Mouse (Mus musculus): Measurements from ENCODE around the gene Tmem253. TPM values are rescaled to one million over a fixed set of nuclear protein-coding genes. Genes with fewer than 3 reads are reported as not detected.

The Tmem253 gene
- polyA plus RNA-seq, 1 experiment, result not detected

- WGBS, result 44% methylated on average over 7 of the region's 7 CpGs
- H3K4me1 ChIP-seq (ENCODE audit: control insufficient read depth, insufficient read depth, low read length), result peaks cover 49% of the 10 kb centered on the region
- H3K27ac ChIP-seq (ENCODE audit: insufficient read depth, low read depth, low read length), result peak overlapping the region; percentile 96
- TF ChIP-seq CTCF (IDR thresholded peaks at IDR 0.05; ENCODE audit: insufficient read depth, low read depth, low read length) (no peak), POLR2A (IDR thresholded peaks at IDR 0.05; ENCODE audit: insufficient read depth, low read depth, low read length) (no peak)
- H3K4me3 ChIP-seq (ENCODE audit: insufficient read depth, low read depth, low read length), result no peak overlapping the region
Observed at GRCm38 (mm10) chr14:52005141-52005540, 10.3 kb upstream of the Tmem253 start.

- 44% methylated on average over 6 of the region's 6 CpGs for WGBS
- no peak overlapping the region for H3K27ac ChIP-seq (ENCODE audit: insufficient read depth, low read depth, low read length)
Observed at GRCm38 (mm10) chr14:52005616-52006015, 9.8 kb upstream of the Tmem253 start.

GRCm38 (mm10) chr14:52006241-52006640 lies 9.2 kb upstream of the Tmem253 start:
- TF ChIP-seq CTCF (IDR thresholded peaks at IDR 0.05; ENCODE audit: insufficient read depth, low read depth, low read length), result peak; percentile 39; the same call in 1 of the 2 replicates
- no peak for TF ChIP-seq POLR2A (IDR thresholded peaks at IDR 0.05; ENCODE audit: insufficient read depth, low read depth, low read length)
- peaks cover 56% of the 10 kb centered on the region for H3K4me1 ChIP-seq (ENCODE audit: control insufficient read depth, insufficient read depth, low read length)
- 68% methylated on average over 8 of the region's 8 CpGs for WGBS
- H3K4me3 ChIP-seq (ENCODE audit: insufficient read depth, low read depth, low read length), result no peak overlapping the region
- H3K27ac ChIP-seq (ENCODE audit: insufficient read depth, low read depth, low read length), result no peak overlapping the region

More at GRCm38 (mm10) chr14:52005616-52006015, 9.8 kb upstream of the Tmem253 start:
- no peak overlapping the region for H3K4me3 ChIP-seq (ENCODE audit: insufficient read depth, low read depth, low read length)
- TF ChIP-seq CTCF (IDR thresholded peaks at IDR 0.05; ENCODE audit: insufficient read depth, low read depth, low read length) (no peak), POLR2A (IDR thresholded peaks at IDR 0.05; ENCODE audit: insufficient read depth, low read depth, low read length) (no peak)
- H3K4me1 ChIP-seq (ENCODE audit: control insufficient read depth, insufficient read depth, low read length), result peaks cover 54% of the 10 kb centered on the region

- Histone ChIP-seq H3K4me1 (ENCODE audit: control insufficient read depth, insufficient read depth, low read length) (peaks cover 56% of the 10 kb centered on the region), H3K27ac (ENCODE audit: insufficient read depth, low read depth, low read length) (no peak overlapping the region), H3K4me3 (ENCODE audit: insufficient read depth, low read depth, low read length) (no peak overlapping the region)
- TF ChIP-seq CTCF (IDR thresholded peaks at IDR 0.05; ENCODE audit: insufficient read depth, low read depth, low read length) (no peak), POLR2A (IDR thresholded peaks at IDR 0.05; ENCODE audit: insufficient read depth, low read depth, low read length) (no peak)
- 89% methylated on average over 23 of the region's 23 CpGs for WGBS
Observed at GRCm38 (mm10) chr14:52006771-52007170, 8.7 kb upstream of the Tmem253 start.

GRCm38 (mm10) chr14:52008321-52009203 lies 6.9 kb upstream of the Tmem253 start:
- Histone ChIP-seq H3K4me3 (ENCODE audit: insufficient read depth, low read depth, low read length) (0 out of 2 replicates have a peak overlapping the region, but pooled peaks have one; percentile 6), H3K4me1 (ENCODE audit: control insufficient read depth, insufficient read depth, low read length) (peaks cover 50% of the 10 kb centered on the region), H3K27ac (ENCODE audit: insufficient read depth, low read depth, low read length) (no peak overlapping the region)
- TF ChIP-seq CTCF (IDR thresholded peaks at IDR 0.05; ENCODE audit: insufficient read depth, low read depth, low read length) (peak; percentile 100), POLR2A (IDR thresholded peaks at IDR 0.05; ENCODE audit: insufficient read depth, low read depth, low read length) (no peak)
- WGBS, result 48% methylated on average over 38 of the region's 38 CpGs

- H3K27ac ChIP-seq (ENCODE audit: insufficient read depth, low read depth, low read length), result no peak overlapping the region
- peaks cover 46% of the 10 kb centered on the region for H3K4me1 ChIP-seq (ENCODE audit: control insufficient read depth, insufficient read depth, low read length)
- H3K4me3 ChIP-seq (ENCODE audit: insufficient read depth, low read depth, low read length), result no peak overlapping the region
- no peak for TF ChIP-seq POLR2A (IDR thresholded peaks at IDR 0.05; ENCODE audit: insufficient read depth, low read depth, low read length)
- no peak for TF ChIP-seq CTCF (IDR thresholded peaks at IDR 0.05; ENCODE audit: insufficient read depth, low read depth, low read length)
- WGBS, result 44% methylated on average over 26 of the region's 26 CpGs
Observed at GRCm38 (mm10) chr14:52009361-52009760, 6.1 kb upstream of the Tmem253 start.

- WGBS, result 49% methylated on average over 6 of the region's 6 CpGs
- Histone ChIP-seq H3K27ac (ENCODE audit: insufficient read depth, low read depth, low read length) (peak overlapping the region; percentile 22; the same call in 1 of the 2 replicates), H3K4me1 (ENCODE audit: control insufficient read depth, insufficient read depth, low read length) (peaks cover 41% of the 10 kb centered on the region), H3K4me3 (ENCODE audit: insufficient read depth, low read depth, low read length) (no peak overlapping the region)
- no peak for TF ChIP-seq POLR2A (IDR thresholded peaks at IDR 0.05; ENCODE audit: insufficient read depth, low read depth, low read length)
Observed at GRCm38 (mm10) chr14:52009841-52010240, 5.6 kb upstream of the Tmem253 start.

- WGBS, result 13% methylated on average over 9 of the region's 9 CpGs
- H3K4me1 ChIP-seq (ENCODE audit: control insufficient read depth, insufficient read depth, low read length), result peaks cover 37% of the 10 kb centered on the region
Observed at GRCm38 (mm10) chr14:52010446-52011111, 4.9 kb upstream of the Tmem253 start.

GRCm38 (mm10) chr14:52011683-52012082 lies 3.8 kb upstream of the Tmem253 start:
- Histone ChIP-seq H3K4me1 (ENCODE audit: control insufficient read depth, insufficient read depth, low read length) (peaks cover 26% of the 10 kb centered on the region), H3K4me3 (ENCODE audit: insufficient read depth, low read depth, low read length) (no peak overlapping the region), H3K27ac (ENCODE audit: insufficient read depth, low read depth, low read length) (no peak overlapping the region)
- TF ChIP-seq CTCF (IDR thresholded peaks at IDR 0.05; ENCODE audit: insufficient read depth, low read depth, low read length) (no peak), POLR2A (IDR thresholded peaks at IDR 0.05; ENCODE audit: insufficient read depth, low read depth, low read length) (no peak)
- 61% methylated on average over 1 of the region's 1 CpGs for WGBS

More at GRCm38 (mm10) chr14:52010446-52011111, 4.9 kb upstream of the Tmem253 start:
- H3K4me3 ChIP-seq (ENCODE audit: insufficient read depth, low read depth, low read length), result no peak overlapping the region; the same call in 1 of the 2 replicates
- TF ChIP-seq POLR2A (IDR thresholded peaks at IDR 0.05; ENCODE audit: insufficient read depth, low read depth, low read length) (no peak), CTCF (IDR thresholded peaks at IDR 0.05; ENCODE audit: insufficient read depth, low read depth, low read length) (no peak)
- H3K27ac ChIP-seq (ENCODE audit: insufficient read depth, low read depth, low read length), result peak overlapping the region; percentile 67; the same call in 1 of the 2 replicates

All from olfactory bulb, adult 2 months (tissue).